Comparison of ENCODE assay signal across 19 mouse cellular contexts in genomic region chr17:29425345-29425744, GRCm38 (mm10).
"Had no signal": no experiment of that assay in that cellular context is flagged by ENCODE, and none has a peak within 500 bp of the region (broad histone marks: within the 10 kb centered on the region; RNA-seq: fewer than 3 reads in every experiment).

No protein-coding gene starts in this region.

- H3K27ac ChIP-seq: midbrain, embryonic 12.5 days; neural tube, embryonic 13.5 days; neural tube, embryonic 15.5 days had no signal

- DNase-seq: lung, adult 18-20 months; lung, embryonic 14.5 days; lung, postnatal 10 days; lung, postnatal 4 days; midbrain, embryonic 14.5 days; retina, postnatal 1 day; right cerebral cortex, adult 18-20 months; right cerebral cortex, postnatal 25 days; right cerebral cortex, postnatal 4 days; spleen, adult 18-20 months; thymus, adult 2 months; thymus, postnatal 25 days; thymus, postnatal 4 days had no signal

- H3K4me2 ChIP-seq: lung, embryonic 14.5 days; midbrain, embryonic 12.5 days; neural tube, embryonic 13.5 days; neural tube, embryonic 15.5 days had no signal

- H3K9me3 ChIP-seq: midbrain, embryonic 10.5 days; midbrain, embryonic 12.5 days; neural tube, embryonic 13.5 days; neural tube, embryonic 15.5 days had no signal

- ATAC-seq: midbrain, embryonic 16.5 days had no signal

- H3K4me3 ChIP-seq: midbrain, embryonic 10.5 days; midbrain, embryonic 12.5 days; myocyte; neural tube, embryonic 13.5 days; neural tube, embryonic 15.5 days had no signal

- H3K27me3 ChIP-seq: midbrain, embryonic 12.5 days; neural tube, embryonic 13.5 days; neural tube, embryonic 15.5 days had no signal

- H3K4me1 ChIP-seq: midbrain, embryonic 12.5 days; neural tube, embryonic 13.5 days; neural tube, embryonic 15.5 days had no signal

- H3K9ac ChIP-seq: lung, embryonic 14.5 days; midbrain, embryonic 12.5 days; neural tube, embryonic 13.5 days; neural tube, embryonic 15.5 days had no signal

- H3K36me3 ChIP-seq: midbrain, embryonic 10.5 days; midbrain, embryonic 12.5 days; neural tube, embryonic 13.5 days; neural tube, embryonic 15.5 days had no signal
